Mouse (Mus musculus): ENCODE data around the gene Elp1. TPM values are rescaled to one million over a fixed set of nuclear protein-coding genes. Genes with fewer than 3 reads are reported as not detected.

The Elp1 gene
- total and polyA plus RNA-seq, 3 experiments, result 58.1 to 88.4 (median 58.2) TPM

GRCm38 (mm10) chr4:56716801-56717200 is 85.3 kb downstream of the Elp1 start:
- dilution Hi-C loops (cut with MboI; ENCODE audit: extremely low pct_ligation_motif_present, extremely low pct_unique_long_range_greater_than_20kb, low sequenced_read_pairs), result no loop called here
- no peaks in the 10 kb centered on the region for H3K36me3 ChIP-seq (replicated peaks in 1 of 2; ENCODE audit: control insufficient read depth in 1 of 2, insufficient read depth in 1 of 2, low read length in 1 of 2)
- H3K4me3 ChIP-seq (replicated peaks in 1 of 3; ENCODE audit: low read depth in 2 of 3, low read length in 2 of 3, poor library complexity in 1 of 3), result no peak overlapping the region
- no peak overlapping the region for H3K27ac ChIP-seq (ENCODE audit: insufficient read depth, low read depth)
- TF ChIP-seq MXI1 (IDR thresholded peaks at IDR 0.05; ENCODE audit: low read depth, low read length) (no peak), EP300 (IDR thresholded peaks at IDR 0.05; ENCODE audit: low read length) (no peak), POLR2AphosphoS2 (IDR thresholded peaks at IDR 0.05; ENCODE audit: low read depth, low read length) (no peak), UBTF (IDR thresholded peaks at IDR 0.05; ENCODE audit: low read depth, low read length) (no peak), RAD21 (IDR thresholded peaks at IDR 0.05; ENCODE audit: low read depth, low read length) (no peak), CTCF (conservative IDR thresholded peaks at IDR 0.05 in 1 of 2, IDR thresholded peaks at IDR 0.05 in 1 of 2; ENCODE audit: low read depth in 2 of 2, low read length in 2 of 2) (no peak), NRF1 (IDR thresholded peaks at IDR 0.05; ENCODE audit: low read depth, low read length) (no peak), ZNF384 (IDR thresholded peaks at IDR 0.05; ENCODE audit: low read depth, low read length) (no peak), USF1 (IDR thresholded peaks at IDR 0.05; ENCODE audit: low read depth, low read length) (no peak), ETS1 (conservative IDR thresholded peaks at IDR 0.05; ENCODE audit: low read depth, low read length) (no peak), GABPA (IDR thresholded peaks at IDR 0.05; ENCODE audit: insufficient replicate concordance, low read depth, low read length) (no peak), TCF12 (IDR thresholded peaks at IDR 0.05; ENCODE audit: low read depth, low read length) (no peak), JUND (conservative IDR thresholded peaks at IDR 0.05; ENCODE audit: low read depth, low read length) (no peak), JUN (IDR thresholded peaks at IDR 0.05; ENCODE audit: insufficient read depth, low read depth, low read length) (no peak)
- no peak overlapping the region for H3K4me2 ChIP-seq (ENCODE audit: insufficient read depth, low read depth, poor library complexity, severe bottlenecking)
- in situ Hi-C loops (cut with MboI; ENCODE audit: low pct_ligation_motif_present, low pct_unique_long_range_greater_than_20kb, low sequenced_read_pairs), result no loop called here
- H3K79me2 ChIP-seq (replicated peaks; ENCODE audit: control insufficient read depth, extremely low read depth, insufficient read depth, poor library complexity, severe bottlenecking), result no peaks in the 10 kb centered on the region
- no peak overlapping the region for H3K9ac ChIP-seq (ENCODE audit: insufficient read depth, low read depth)
- no peak for DNase-seq (ENCODE audit: extremely low read depth)
- no peaks in the 10 kb centered on the region for H3K9me3 ChIP-seq (replicated peaks; ENCODE audit: low read length)
- no peaks in the 10 kb centered on the region for H3K4me1 ChIP-seq (ENCODE audit: control insufficient read depth in 1 of 2, insufficient read depth in 2 of 2)
- no peaks in the 10 kb centered on the region for H3K27me3 ChIP-seq (replicated peaks)

DNA sequence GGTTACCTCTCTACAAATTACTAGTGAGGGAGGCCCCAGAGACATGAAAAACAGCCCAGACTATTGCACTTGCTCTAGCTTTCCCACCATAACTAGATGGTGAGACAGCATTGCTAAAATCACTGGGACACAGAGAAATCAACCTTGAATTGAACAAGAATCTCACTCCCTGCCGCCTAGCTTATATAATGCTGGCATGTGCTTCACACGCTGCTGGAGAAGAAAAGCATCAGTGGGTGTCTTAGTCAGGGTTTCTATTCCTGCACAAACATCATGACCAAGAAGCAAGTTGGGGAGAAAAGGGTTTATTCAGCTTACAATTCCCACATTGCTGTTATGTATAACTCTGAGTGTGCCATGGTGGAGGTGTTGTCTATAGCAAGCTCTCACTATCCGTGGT is 89.0 kb downstream of the Elp1 start:
- H3K27me3 ChIP-seq (replicated peaks), result no peaks in the 10 kb centered on the region
- H3K27ac ChIP-seq (ENCODE audit: insufficient read depth, low read depth), result no peak overlapping the region
- no peaks in the 10 kb centered on the region for H3K9me3 ChIP-seq (replicated peaks; ENCODE audit: low read length)
- dilution Hi-C loops (cut with MboI; ENCODE audit: extremely low pct_ligation_motif_present, extremely low pct_unique_long_range_greater_than_20kb, low sequenced_read_pairs), result no loop called here
- H3K36me3 ChIP-seq (replicated peaks in 1 of 2; ENCODE audit: control insufficient read depth in 1 of 2, insufficient read depth in 1 of 2, low read length in 1 of 2), result no peaks in the 10 kb centered on the region
- no peaks in the 10 kb centered on the region for H3K79me2 ChIP-seq (replicated peaks; ENCODE audit: control insufficient read depth, extremely low read depth, insufficient read depth, poor library complexity, severe bottlenecking)
- H3K4me2 ChIP-seq (ENCODE audit: insufficient read depth, low read depth, poor library complexity, severe bottlenecking), result no peak overlapping the region
- in situ Hi-C loops (cut with MboI; ENCODE audit: low pct_ligation_motif_present, low pct_unique_long_range_greater_than_20kb, low sequenced_read_pairs), result no loop called here
- DNase-seq (ENCODE audit: extremely low read depth), result no peak
- no peak overlapping the region for H3K4me3 ChIP-seq (replicated peaks in 1 of 3; ENCODE audit: low read depth in 2 of 3, low read length in 2 of 3, poor library complexity in 1 of 3)
- TF ChIP-seq MXI1 (IDR thresholded peaks at IDR 0.05; ENCODE audit: low read depth, low read length), result no peak
- TF ChIP-seq MAX (IDR thresholded peaks at IDR 0.05; ENCODE audit: low read length), result no peak
- TF ChIP-seq SMC3 (IDR thresholded peaks at IDR 0.05; ENCODE audit: low read depth, low read length), result no peak
- no peak for TF ChIP-seq GABPA (IDR thresholded peaks at IDR 0.05; ENCODE audit: insufficient replicate concordance, low read depth, low read length)
- TF ChIP-seq HCFC1 (IDR thresholded peaks at IDR 0.05; ENCODE audit: low read depth, low read length), result no peak
- no peak for TF ChIP-seq ELF1 (IDR thresholded peaks at IDR 0.05; ENCODE audit: low read depth, low read length)
- no peak overlapping the region for H3K9ac ChIP-seq (ENCODE audit: insufficient read depth, low read depth)
- H3K4me1 ChIP-seq (ENCODE audit: control insufficient read depth in 1 of 2, insufficient read depth in 2 of 2), result peaks cover 0 to 12% of the 10 kb centered on the region in 2 experiments; a peak in 2 of 4 replicates

Measured in CH12.LX (cell line).